Mouse (Mus musculus) retina, embryonic 14.5 days (tissue): ENCODE data around the gene H2-M11.

Experiments used
- DNase-seq: peaks from one replicate; pipeline ENCODE4 v3.0.0-alpha.2; 2015; ENCODE audit warnings: low spot score

Gene H2-M11

DNA sequence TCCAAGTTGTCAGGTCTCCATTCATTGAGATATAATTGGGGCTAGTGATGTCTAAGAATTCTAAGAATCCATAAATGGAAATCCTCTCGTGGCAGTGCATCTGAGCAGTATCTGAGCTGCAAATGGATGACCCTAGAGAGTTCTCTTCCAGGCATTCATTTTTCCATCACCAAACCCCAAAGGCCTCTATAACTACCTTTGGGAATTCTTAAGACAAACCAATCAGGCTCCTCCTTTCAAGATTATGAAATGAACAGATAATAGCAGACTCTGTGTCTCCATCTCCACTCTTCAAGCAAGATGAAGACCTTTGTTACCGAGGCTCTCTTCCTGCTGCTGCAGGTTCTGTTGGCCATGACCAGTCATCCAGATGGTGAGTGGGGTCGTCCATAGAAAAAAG is at the start of gene H2-M11:
Gene H2-M11, plus strand, starts transcription at position 301 of the 400 bp plus-strand sequence.
- no peak for DNase-seq

DNA sequence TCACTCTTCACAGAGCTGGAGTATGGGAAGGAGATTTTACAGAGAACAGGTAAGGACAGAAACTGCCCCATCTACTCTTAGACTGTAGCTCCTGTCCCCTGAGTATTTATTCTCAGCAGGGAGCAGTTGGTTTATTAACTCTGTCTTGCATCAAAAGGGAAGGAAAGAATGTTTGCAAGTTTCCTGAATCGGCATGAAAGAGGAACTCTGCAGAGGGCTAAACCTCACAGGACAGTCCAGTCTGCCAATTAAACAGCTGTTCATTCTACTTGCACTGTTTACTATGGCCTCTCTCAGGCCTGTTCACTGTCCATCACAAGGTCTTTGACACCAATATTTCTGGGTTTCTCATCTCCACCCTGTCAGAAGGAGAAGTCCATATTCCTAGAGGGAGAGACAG is 46.4 kb upstream of the H2-M11 start:
- DNase-seq, result no peak

GRCm38 (mm10) chr17:36503910-36504309 is 43.0 kb upstream of the H2-M11 start:
- no peak for DNase-seq
